Mouse (Mus musculus) heart, embryonic 11.5 days (tissue): Measurements from ENCODE around the gene Slc25a21. TPM values are rescaled to one million over a fixed set of nuclear protein-coding genes. Genes with fewer than 3 reads are reported as not detected.
"Not testable (repeated sequence)": the region's sequence is repeated elsewhere in the genome, so short reads cannot be mapped to it uniquely, and the experiment has no call there.

Experiments
- ATAC-seq: fragments of 200-750 bp; cut with Nextera tagmentation; replicated peaks from 2 replicates; pipeline ENCODE4 v1.8.0; 2017; ENCODE audit warnings: moderate library complexity; ENCODE audit not compliant: insufficient number of reproducible peaks, low FRiP score, low TSS enrichment
- H3K27ac ChIP-seq: fragments of 300-500 bp; sonication (generic); 2 replicates; pipeline ENCODE4 v1.5.1; 2014; ENCODE audit warnings: mild to moderate bottlenecking, low read depth, low read length
- H3K27me3 ChIP-seq: fragments of 300-500 bp; sonication (generic); 2 replicates; pipeline ENCODE4 v1.6.1; 2014; ENCODE audit warnings: mild to moderate bottlenecking, low read length, mixed read lengths; ENCODE audit not compliant: control insufficient read depth, insufficient read depth
- H3K36me3 ChIP-seq: fragments of 300-500 bp; sonication (generic); 2 replicates; pipeline ENCODE4 v1.6.1; 2014; ENCODE audit warnings: mild to moderate bottlenecking, low read length, moderate library complexity, mixed read lengths; ENCODE audit not compliant: control insufficient read depth, insufficient read depth
- H3K4me1 ChIP-seq: fragments of 300-500 bp; sonication (generic); 2 replicates; pipeline ENCODE4 v1.6.1; 2014; ENCODE audit warnings: low read length; ENCODE audit not compliant: control insufficient read depth, insufficient read depth
- H3K4me2 ChIP-seq: fragments of 300-500 bp; sonication (generic); 2 replicates; pipeline ENCODE4 v1.6.1; 2014; ENCODE audit warnings: mild to moderate bottlenecking, moderate library complexity
- H3K4me3 ChIP-seq: fragments of 300-500 bp; sonication (generic); 2 replicates; pipeline ENCODE4 v1.5.1; 2014; ENCODE audit warnings: low read depth, low read length
- H3K9ac ChIP-seq: fragments of 300-500 bp; sonication (generic); 2 replicates; pipeline ENCODE4 v1.6.1; 2014; ENCODE audit warnings: mild to moderate bottlenecking, low read depth, low read length, moderate library complexity
- H3K9me3 ChIP-seq: fragments of 300-500 bp; sonication (generic); replicated peaks from 2 replicates; pipeline ENCODE4 v1.6.1; 2016; ENCODE audit warnings: low read length; ENCODE audit not compliant: control insufficient read depth
- WGBS: fragments of 180-500 bp; shearing (Covaris S2); extraction: QIAGEN DNeasy Blood & Tissue Kit; methylation state at CpG from one replicate; pipeline ENCODE4 v1.1.7; 2014; ENCODE audit not compliant: insufficient replicate concordance; 5-methylcytosine and 5-hydroxymethylcytosine counted together
- polyA plus RNA-seq: library from polyadenylated mRNA; unstranded; fragments of >200 nt; fragmentation: Nextera tagmentation; extraction: Ambion mirVana; gene quantifications from 2 replicates; pipeline ENCODE4 v1.2.1, GENCODE M21; 2014

Slc25a21 gene
- polyA plus RNA-seq, 1 experiment from 2014 or later, result 6.4 TPM

- H3K27ac ChIP-seq, result not testable (repeated sequence)
Measured at GRCm38 (mm10) chr12:57212463-57212862, 15.2 kb upstream of the Slc25a21 start.

DNA sequence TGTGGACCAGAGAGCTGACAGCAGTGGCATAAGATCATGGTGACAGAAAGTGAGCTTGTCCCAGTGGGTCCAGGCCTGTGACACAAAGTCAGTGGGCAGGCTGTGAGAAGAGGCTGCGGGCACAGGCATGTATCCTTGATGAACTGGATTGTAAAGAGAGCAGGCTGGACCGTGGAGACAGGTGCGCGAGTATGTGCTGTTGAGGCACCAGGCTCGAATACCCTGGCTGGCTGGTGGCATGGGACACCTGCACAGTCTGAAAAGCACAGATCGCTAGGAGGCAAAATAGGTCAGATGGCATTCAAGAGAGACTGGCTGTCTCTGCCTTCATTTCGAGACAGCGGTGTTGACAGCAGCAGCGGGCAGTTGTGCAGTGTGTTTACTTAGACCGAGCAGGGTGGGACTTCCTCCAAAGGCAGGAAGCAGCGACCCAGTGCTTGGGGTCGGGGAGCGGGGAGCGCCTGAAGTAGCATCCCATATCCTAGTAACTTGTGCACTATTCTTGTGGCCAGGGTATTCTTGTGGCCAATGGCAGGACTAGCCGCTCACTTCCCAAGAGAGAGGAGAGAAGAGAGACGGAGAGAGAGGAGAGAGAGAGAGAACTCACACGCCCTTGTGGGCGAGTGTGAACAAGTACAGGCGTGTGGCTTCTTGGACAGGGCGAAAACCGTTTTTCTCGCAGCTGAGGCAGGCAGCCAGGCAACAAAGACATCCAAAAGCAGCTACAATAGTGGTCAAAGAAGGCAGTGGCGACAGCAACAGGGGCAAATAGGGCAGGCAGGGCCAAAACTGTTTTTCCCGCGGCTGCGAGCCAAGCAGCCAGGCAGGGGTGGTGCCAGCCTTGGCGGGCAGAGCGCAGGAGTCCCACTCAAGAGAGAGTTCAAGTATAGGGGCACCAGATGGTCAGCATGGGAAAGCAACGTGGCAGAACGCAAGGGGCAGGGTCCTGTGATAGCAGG lies 14.4 kb upstream of the Slc25a21 start:
- Histone ChIP-seq H3K4me2 (peak overlapping the region; percentile 92), H3K27me3 (no peaks in the 10 kb centered on the region), H3K9me3 (no peaks in the 10 kb centered on the region), H3K36me3 (no peaks in the 10 kb centered on the region), H3K27ac (peak overlapping the region; percentile 50), H3K4me3 (peak overlapping the region; percentile 67), H3K9ac (peak overlapping the region; percentile 83), H3K4me1 (no peaks in the 10 kb centered on the region)
- WGBS, result 4% methylated on average over 30 of the region's 30 CpGs
- ATAC-seq, result peak; percentile 74

More at GRCm38 (mm10) chr12:57212463-57212862, 15.2 kb upstream of the Slc25a21 start:
- not testable (repeated sequence) for H3K9me3 ChIP-seq, H3K36me3 ChIP-seq, H3K4me2 ChIP-seq, H3K9ac ChIP-seq, H3K27me3 ChIP-seq, H3K4me1 ChIP-seq, H3K4me3 ChIP-seq, ATAC-seq
- 79% methylated on average over 5 of the region's 5 CpGs for WGBS

DNA sequence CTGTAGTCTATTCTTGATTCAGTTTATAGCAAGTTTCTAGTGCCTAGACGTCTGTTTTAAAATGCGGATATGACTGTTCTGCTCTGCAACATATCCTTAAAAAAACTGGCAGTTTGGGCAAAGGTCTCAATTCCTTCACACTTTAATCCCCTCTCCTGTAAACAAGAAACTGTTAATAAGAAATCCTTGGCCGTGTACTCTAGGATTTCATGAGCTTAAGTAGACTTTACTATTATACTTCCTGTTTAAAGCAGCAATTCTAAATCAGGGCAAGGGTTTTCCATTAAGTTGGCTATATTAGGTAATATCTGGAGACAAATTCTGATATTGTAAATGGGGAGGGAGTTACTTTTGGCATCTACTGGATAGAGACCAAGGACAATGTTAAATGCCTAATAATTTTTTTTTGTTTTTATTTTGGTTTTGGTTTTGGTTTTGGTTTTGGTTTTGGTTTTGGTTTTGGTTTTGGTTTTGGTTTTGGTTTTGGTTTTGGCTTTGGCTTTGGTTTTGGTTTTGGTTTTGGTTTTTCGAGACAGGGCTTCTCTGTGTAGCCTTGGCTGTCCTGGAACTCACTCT lies 7.1 kb upstream of the Slc25a21 start:
- no peaks in the 10 kb centered on the region for H3K9me3 ChIP-seq
- WGBS, result 71% methylated on average over 4 of the region's 4 CpGs
- no peaks in the 10 kb centered on the region for H3K4me1 ChIP-seq
- H3K4me3 ChIP-seq, result no peak overlapping the region
- no peak overlapping the region for H3K4me2 ChIP-seq
- no peaks in the 10 kb centered on the region for H3K27me3 ChIP-seq
- H3K36me3 ChIP-seq, result no peaks in the 10 kb centered on the region
- H3K9ac ChIP-seq, result no peak overlapping the region
- no peak overlapping the region for H3K27ac ChIP-seq
- no peak for ATAC-seq

DNA sequence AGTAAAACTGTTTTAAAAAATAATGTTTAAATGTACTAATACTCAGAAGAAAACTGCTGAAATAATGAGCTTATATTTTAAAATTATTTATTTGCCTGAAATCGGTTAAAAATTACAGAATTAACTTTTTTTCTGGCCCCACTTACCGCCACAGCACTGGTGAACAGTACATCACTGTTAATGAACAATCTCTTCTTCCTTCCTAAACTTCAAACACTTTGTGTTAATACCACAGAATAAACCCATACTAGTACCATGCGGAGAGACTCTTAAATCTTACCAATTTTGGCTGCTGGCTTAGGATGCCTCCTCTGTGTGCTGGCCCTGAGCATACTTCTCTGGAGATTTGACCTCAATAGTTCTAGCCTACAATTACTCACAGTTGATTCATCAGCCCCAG lies 4.6 kb upstream of the Slc25a21 start:
- ATAC-seq, result no peak
- Histone ChIP-seq H3K4me2 (no peak overlapping the region), H3K27ac (no peak overlapping the region), H3K9ac (no peak overlapping the region), H3K27me3 (peaks cover 8% of the 10 kb centered on the region; the same call in 1 of the 2 replicates), H3K36me3 (no peaks in the 10 kb centered on the region), H3K4me3 (no peak overlapping the region), H3K9me3 (no peaks in the 10 kb centered on the region), H3K4me1 (no peaks in the 10 kb centered on the region; the same call in 1 of the 2 replicates)
- 91% methylated on average over 3 of the region's 3 CpGs for WGBS

DNA sequence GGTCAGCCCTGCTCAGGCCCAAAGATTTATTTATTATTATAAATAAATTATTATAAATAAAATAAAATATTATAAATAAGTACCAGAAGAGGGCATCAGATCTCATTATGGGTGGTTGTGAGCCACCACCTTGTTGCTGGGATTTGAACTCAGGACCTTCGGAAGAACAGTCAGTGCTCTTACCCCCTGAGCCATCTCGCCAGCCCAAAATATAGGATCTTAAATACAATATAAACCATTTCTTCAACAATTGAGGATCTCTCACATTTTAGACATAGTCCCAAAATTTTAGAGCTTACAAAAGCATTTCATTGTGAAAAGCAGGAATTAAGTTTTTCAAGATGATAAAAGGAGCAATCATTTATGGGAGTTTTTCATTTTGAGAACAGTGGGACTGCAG lies 2.2 kb upstream of the Slc25a21 start:
- Histone ChIP-seq H3K9ac (no peak overlapping the region), H3K4me1 (no peaks in the 10 kb centered on the region; the same call in 1 of the 2 replicates), H3K36me3 (no peaks in the 10 kb centered on the region), H3K27ac (no peak overlapping the region), H3K4me3 (no peak overlapping the region), H3K9me3 (no peaks in the 10 kb centered on the region), H3K4me2 (no peak overlapping the region), H3K27me3 (peaks cover 10% of the 10 kb centered on the region; the same call in 1 of the 2 replicates)
- WGBS, result 96% methylated on average over 2 of the region's 2 CpGs
- no peak for ATAC-seq

GRCm38 (mm10) chr12:57198269-57198668 lies 997 bp upstream of the Slc25a21 start:
- H3K9ac ChIP-seq, result no peak overlapping the region
- peaks cover 10% of the 10 kb centered on the region; the same call in 1 of the 2 replicates for H3K27me3 ChIP-seq
- no peaks in the 10 kb centered on the region for H3K36me3 ChIP-seq
- H3K27ac ChIP-seq, result peak overlapping the region; percentile 50; the same call in 1 of the 2 replicates
- no peak for ATAC-seq
- no peaks in the 10 kb centered on the region for H3K9me3 ChIP-seq
- H3K4me3 ChIP-seq, result no peak overlapping the region
- H3K4me2 ChIP-seq, result no peak overlapping the region
- no peaks in the 10 kb centered on the region; the same call in 1 of the 2 replicates for H3K4me1 ChIP-seq

- H3K4me2 ChIP-seq, result peak overlapping the region; percentile 87
- under 1% methylated on average over 59 of the region's 59 CpGs for WGBS
- peak overlapping the region; percentile 86 for H3K27ac ChIP-seq
- H3K4me1 ChIP-seq, result no peaks in the 10 kb centered on the region; the same call in 1 of the 2 replicates
- peak; percentile 80 for ATAC-seq
- H3K27me3 ChIP-seq, result peaks cover 10% of the 10 kb centered on the region; the same call in 1 of the 2 replicates
- H3K36me3 ChIP-seq, result no peaks in the 10 kb centered on the region
- H3K9ac ChIP-seq, result peak overlapping the region; percentile 70
- no peaks in the 10 kb centered on the region for H3K9me3 ChIP-seq
- peak overlapping the region; percentile 48 for H3K4me3 ChIP-seq
Measured at GRCm38 (mm10) chr12:57196608-57197362, 487 bp downstream of the Slc25a21 start.

DNA sequence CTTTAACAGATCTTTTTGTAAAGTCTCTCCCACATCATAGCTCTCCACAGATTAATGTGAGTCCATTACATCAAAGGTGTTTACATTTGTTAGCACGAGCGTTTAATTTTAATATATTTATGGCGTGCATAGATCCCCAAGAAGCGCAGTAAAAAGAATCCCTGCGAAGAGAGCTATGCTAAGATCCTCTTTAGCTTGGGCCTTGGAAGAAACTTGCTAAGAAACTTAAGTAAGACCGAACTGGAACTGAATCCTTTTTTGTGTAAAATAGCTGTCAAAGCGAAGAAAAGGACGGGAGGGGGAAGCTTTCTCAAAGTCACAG lies 1.0 kb downstream of the Slc25a21 start:
- peak overlapping the region; percentile 86 for H3K27ac ChIP-seq
- no peaks in the 10 kb centered on the region for H3K9me3 ChIP-seq
- 13% methylated on average over 8 of the region's 8 CpGs for WGBS

More for the DNA sequence above, 1.0 kb downstream of the Slc25a21 start:
- peak overlapping the region; percentile 87 for H3K4me2 ChIP-seq
- peaks cover 10% of the 10 kb centered on the region; the same call in 1 of the 2 replicates for H3K27me3 ChIP-seq
- peak overlapping the region; percentile 48 for H3K4me3 ChIP-seq
- no peaks in the 10 kb centered on the region; the same call in 1 of the 2 replicates for H3K4me1 ChIP-seq
- peak overlapping the region; percentile 70 for H3K9ac ChIP-seq
- ATAC-seq, result no peak
- H3K36me3 ChIP-seq, result no peaks in the 10 kb centered on the region
